Mouse (Mus musculus): ENCODE data around the gene Adcy2.

GRCm38 (mm10) chr13:68773599-68774211 is 225.6 kb downstream of the Adcy2 start:
- TF ChIP-seq CTCF (IDR thresholded peaks at IDR 0.05; ENCODE audit: low read depth) (no peak), EP300 (IDR thresholded peaks at IDR 0.05; ENCODE audit: low read depth) (no peak)

Measured in liver, postnatal 0 days (tissue).